Mouse (Mus musculus) kidney, adult 9 months (tissue): ENCODE results near the gene Mgam.
"Not testable (repeated sequence)": the region's sequence is repeated elsewhere in the genome, so short reads cannot be mapped to it uniquely, and the experiment has no call there.

Experiments used
- DNase-seq: peaks from one replicate; pipeline ENCODE4 v3.0.0; 2022

The Mgam gene

DNA sequence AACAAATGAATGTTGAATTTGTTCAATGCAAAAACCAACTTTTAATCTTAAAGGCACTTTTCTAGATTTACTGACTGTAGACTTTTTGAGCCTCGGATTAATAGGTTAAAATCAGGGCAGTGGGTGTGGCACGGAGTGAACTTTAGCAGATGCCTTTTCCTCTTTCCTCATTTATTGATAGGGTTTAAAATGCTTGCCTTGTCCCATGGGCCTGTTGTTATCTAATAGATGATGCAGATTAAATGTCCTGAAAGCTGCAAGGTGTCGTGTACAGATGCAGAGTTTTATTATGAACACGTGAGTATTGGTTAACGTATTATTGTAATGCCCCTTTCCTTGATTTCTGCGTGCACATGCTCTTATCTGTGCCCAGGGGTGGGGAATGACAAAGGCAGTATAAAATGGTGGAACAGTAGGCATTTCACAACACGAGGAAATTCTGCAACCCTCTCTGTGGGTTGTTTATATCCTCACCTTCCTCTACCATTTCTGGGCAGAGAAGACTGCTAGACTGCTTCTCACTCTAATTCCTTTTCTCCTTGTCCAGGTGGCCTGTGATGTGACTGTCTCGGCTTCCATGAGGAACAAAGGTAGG lies at the start of gene Mgam:
Gene Mgam, plus strand, starts transcription at position 426 of the 595 bp plus-strand sequence.
- DNase-seq = no peak

DNA sequence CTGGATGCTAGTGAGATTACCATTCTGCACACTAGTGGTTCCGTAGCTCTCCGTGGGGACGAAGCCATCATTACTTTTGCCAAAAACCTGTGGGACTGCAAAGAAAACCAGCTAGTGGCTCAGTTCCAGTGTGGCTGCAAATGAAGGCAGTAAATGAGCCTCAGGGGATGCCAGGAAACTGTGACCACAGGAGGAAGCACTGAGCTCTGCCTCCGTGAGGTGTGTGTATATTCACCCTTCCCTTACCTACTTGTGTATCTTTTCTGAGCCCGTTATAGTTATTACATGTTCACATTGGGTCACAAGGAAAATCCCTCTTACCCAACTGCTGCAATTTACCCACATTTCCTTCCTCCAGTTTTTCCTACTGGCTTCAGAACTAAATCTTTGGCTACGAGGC lies 44.3 kb upstream of the Mgam start:
- no peak for DNase-seq

DNA sequence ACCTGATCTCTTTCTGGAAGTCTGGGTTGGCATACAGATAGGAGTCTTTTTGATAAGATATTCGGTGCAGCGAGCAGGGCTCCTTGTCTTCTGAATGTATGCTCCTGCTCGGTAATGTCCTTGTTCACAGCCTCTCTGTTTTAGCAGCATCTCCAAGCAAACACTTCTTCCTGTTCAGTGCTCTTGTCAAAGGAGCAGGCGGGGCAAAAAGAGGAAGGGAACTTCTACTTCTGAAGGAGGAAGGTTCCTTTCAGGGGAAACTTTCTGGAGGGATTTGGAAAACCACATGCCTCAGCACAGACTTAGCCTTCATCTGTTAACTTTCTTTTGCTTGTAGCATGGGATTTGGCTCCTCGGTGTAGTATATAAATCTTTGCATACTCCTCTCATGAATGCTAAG lies 43.0 kb upstream of the Mgam start, which contains the start of gene Clec5a:
Gene Clec5a, minus strand, starts transcription at position 177 of the 400 bp plus-strand sequence.
- DNase-seq = no peak

DNA sequence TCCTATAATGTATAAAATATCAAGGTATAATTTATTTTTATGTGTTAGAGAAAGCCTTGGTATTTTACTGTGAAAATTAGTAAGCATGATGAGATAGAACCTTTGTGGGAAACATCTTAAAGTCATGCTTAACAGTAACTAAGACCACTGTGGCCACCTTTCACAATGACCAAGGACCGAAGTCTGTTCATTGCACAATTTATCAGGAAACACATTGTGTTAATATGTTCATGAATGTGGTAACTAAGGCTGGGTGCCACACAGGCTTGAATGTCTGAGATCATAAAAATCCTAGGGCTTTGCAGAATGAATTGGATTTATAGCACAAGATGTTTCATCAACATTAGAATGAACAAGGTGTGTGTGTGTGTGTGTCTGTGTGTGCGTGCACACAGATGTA lies 40.3 kb upstream of the Mgam start:
- DNase-seq = no peak

DNA sequence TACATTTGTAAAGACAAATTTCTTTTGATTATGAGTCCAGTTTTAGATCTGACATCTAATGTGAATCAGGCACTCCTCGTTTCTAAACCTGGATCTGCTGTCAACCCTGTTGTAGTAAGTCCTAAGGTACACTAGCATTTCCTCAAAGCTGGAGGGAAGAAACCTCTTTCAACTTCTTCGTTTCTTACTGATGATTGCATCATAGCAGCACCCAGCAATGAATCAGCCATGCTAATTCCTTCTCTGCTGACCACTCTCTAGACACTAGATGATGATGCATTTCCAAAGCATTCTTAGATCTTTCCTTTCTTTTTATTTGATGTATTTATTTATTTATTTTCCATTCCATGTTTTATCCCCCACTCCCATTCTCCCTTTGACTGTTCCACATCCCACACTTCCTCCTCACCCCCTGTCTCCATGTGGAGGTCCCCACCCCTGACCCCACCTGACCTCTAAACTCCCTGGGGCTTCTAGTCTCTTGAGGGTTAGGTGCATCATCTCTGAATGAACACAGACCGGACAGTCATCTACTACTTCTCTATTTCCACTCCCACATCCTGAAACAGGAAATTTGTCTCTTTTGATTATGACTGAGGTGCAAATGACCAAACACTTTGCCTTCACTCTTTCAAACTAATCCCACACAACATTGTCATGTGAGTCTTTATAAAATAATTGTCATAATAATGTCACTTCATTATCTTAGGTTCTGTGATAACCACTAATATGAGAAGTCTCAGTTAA lies 33.7 kb upstream of the Mgam start:
- DNase-seq = no peak

DNA sequence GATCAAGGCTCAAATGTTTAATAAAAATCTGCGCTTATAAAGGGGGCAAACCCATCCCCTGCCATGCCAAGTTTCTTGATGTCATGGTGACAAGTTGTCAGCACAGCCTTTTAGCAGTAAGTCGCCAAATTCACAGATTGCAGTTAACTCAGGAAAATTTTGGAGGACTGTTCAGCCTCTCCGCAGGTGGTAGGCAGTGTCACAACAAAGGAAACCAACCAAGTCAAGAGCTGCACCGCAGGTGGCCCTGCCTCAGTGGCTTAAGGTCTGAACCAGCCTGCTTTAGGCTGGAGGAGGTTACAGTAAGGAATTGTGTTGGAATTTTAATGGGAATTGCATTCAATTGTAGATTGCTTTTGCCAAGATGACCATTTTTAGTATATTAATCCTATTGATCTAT lies 30.1 kb upstream of the Mgam start:
- not testable (repeated sequence) for DNase-seq

DNA sequence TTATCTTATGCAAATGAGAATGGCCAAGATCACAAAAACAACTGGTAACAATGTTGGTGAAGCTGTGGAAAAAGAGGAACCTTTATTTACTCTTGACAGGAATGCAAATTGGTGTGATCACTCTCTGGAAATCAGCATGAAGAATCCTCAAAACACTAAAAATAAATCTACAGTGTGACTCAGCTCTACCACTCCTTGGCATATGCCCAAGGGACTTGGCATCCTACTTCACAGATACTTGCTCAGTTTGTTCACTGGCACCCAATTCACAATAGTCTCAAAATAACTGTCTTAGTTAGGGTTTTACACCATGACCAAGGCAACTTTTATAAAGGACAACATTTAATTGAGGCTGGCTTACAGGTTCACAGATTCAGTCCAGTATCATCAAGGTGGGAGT lies 21.2 kb upstream of the Mgam start:
- DNase-seq = no peak

DNA sequence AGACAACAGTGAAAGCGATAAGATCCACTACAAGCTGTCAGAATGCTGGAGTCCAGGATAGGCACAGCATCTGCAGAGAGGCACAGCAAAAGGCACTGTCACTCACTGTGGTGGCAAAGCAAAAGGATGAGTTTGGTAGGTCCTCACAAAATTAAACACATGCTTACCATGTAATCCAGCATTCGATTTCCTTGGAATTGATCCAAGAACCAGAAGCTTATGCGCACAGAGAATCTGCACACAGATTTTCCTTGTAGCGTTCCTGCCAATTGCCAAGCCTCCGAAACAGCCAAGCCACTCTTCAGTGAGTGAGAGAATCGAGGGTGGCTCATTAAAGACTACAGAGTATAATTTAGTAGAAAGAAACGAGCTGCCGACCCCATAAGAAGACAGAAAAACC lies 18.4 kb upstream of the Mgam start:
- no peak for DNase-seq

DNA sequence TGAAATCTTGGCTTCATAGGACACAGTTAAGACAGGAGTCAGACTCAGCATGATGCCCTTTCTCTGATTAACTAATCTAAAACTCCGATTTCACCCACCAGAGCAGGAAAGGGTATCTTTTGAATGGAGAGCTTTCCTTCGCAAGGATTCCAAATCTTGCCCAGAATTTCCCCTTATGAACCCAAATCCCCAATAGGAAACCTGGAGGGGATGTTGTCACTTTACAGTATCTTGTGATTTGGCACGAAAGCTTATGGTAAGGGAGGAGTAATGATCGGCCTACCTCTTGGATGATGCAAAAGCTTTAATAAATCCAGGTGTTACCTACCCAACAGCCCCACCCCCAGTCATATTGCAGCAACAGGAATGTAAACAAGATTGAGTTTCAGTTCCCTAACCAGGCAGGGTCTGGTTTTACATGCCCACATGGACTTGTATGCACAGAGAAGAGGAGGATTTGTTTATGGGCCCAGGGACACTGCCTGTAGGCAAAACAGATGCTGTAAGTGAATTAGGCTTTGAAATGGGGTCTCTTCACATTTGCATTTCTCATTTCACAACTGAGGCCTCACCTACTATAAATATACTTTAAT lies 15.3 kb upstream of the Mgam start, which contains the start of gene Tas2r138:
Gene Tas2r138, minus strand, starts transcription at position 51 of the 593 bp plus-strand sequence.
- DNase-seq = no peak

DNA sequence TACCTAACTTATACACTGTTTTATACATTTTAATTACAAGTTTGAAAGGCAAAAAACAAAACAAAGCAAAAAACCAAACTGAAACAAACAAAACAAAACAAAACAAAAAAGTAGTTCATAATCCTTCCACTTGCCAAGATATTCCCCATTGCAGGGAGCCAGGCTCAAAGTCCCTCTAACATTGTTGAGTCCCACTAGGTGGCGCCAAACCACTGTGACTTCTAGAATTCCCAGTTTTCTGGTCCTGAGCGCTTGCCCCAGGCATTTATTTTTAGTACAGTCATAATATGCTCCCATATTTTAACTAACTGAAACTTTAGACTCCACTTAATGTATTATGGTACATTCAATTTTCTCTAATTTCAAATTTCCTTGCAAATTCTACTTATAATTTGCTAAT lies 10.7 kb upstream of the Mgam start:
- peak; percentile 73 for DNase-seq

DNA sequence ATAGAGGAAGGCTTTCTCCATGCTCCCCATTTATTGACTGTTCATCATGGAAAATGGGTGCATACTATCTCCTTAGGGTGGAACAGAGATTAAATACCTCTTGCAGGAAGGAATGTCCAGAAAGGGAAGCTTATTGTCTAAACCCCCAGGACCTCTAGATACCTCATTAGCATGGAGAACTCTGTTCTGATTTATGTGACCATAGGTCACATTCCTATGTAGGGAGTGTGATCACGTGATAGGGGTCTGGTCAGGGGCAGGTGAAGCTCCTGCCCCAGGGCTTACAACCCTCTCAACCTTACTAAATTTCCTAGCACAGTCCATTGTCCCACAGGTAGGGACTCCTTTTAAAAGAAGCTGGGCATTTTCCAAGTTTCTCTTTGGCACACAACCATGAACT lies 2.5 kb upstream of the Mgam start:
- no peak for DNase-seq

DNA sequence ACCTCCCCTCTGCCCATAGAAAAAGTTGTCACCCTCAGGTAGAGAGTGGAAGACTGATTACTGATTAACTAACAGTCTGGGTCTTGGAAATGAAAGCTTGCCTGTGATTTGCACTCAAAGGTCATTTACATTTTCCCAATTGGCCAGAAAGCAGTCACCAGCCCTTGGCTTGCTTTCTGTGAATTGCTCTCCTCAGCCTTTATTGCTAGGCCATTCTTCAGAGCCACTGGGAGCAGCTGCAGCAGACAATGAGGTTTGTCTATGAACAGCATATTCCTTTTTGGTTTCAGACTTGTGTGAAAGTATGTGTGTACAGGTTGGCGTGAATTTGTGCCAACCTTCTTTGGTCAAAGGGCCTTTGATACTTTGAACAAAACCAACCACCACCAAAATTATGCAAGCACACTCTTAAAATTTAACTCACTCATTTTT lies 6.0 kb downstream of the Mgam start:
- peak; percentile 87 for DNase-seq

DNA sequence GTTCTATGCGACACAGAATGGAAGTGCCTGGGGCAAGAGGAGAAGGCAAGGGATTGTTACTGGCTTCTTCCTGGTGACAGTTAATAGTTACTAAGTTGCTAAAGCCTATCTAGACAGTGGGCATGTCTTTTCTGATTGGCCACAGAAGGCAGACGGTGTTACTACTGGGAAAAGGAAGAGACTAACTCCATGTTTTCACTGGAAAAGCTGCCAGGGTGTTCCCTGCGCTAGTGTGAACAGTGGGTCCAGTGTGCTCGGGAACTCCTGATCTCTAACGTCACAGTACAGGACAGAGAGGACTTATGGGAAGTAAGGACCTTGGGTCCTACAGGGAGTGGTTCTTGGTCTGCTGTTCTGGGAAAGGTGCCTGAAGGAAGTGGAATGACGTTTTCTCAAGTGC lies 6.9 kb downstream of the Mgam start:
- peak; percentile 74 for DNase-seq

DNA sequence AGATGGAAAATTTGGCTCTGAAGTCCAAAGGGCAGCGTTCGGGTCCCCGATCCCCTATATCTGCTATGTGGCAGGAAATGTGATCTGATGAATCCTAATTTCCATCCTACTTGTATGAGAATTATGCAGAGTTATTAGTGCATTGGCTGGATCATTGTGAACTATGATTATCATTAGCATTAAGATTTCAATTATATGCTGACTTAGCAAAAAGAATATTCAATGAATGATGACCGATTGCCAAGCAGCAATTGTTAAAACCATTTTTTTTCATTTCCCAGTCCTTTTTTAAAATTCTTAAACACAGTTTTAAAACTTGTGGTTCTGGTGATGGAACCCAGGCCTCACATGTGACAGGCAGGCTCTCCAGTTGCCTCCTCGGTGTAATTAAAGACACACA lies 9.1 kb downstream of the Mgam start:
- no peak for DNase-seq

DNA sequence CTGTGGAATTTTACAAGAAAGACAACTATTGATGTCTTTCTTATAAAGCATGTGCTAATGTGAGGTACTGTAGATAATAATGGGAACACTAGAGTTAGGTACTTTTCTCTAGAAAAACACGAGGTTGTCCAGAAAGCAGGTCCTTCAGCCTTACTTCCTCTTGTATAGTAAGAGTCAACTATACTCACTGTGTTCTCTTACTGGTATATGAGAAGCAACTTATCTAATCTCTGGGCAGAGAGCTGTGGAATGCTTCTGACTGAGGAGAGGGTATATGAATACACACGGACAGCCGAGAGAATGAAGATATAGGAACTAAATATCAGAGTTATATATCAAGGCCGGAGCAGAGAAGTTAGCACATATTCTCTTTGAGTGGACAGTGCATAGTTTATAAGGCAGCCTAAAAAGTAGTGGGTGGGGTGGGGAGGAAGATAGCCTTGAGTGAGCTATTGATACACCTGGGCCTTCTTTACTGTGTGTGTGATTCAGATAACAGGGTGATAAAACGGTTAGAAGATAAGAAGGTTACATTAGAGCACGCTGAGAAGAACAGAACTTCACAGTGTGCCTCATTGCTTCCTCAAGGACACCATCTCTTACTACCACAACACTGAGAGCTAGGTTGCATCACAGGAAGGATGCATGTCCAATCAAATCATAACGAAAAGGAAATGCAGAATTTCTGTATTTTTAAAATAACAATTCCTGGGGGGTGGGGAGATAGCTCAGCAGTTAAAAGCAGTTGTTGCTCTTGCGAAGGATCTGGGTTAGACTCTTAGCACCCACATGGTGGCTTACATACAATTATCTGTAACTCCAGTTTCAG lies 12.3 kb downstream of the Mgam start:
- no peak for DNase-seq

DNA sequence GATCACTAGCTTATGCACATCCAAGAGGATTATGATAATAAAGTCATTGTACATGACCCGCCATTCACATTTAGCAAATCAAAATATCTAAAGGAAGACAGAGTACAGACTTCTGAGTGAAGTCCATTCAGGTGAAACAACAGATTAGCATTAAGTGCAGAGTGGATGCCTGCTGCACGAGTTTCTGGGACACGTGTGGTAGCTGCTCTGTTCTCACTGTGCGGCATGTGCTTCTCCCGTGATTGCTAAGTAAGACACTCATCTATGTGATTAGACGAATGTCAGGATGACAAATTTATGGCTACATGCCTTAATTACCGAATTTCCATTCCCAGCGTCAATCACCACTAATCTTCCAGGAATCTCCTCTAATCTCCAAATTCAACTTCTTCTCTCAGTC lies 17.1 kb downstream of the Mgam start:
- no peak for DNase-seq

DNA sequence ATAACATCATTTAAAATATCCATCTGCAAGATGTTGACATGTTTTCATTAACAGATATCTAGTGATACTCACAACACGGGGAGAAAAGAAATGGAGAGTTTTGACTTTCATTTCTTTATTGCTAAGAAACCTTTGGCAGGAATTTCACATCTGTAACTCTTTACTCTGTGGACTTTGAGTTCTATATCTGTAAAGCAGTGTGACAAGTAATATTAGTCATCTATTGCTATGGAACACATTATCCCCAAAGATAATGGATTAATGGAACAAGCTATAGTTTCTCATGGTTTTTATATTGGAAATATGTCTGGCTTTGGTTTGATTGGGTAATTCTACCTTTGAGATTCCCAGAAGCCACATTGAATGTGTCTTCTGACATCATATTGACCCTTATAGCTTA lies 22.3 kb downstream of the Mgam start:
- DNase-seq = no peak

DNA sequence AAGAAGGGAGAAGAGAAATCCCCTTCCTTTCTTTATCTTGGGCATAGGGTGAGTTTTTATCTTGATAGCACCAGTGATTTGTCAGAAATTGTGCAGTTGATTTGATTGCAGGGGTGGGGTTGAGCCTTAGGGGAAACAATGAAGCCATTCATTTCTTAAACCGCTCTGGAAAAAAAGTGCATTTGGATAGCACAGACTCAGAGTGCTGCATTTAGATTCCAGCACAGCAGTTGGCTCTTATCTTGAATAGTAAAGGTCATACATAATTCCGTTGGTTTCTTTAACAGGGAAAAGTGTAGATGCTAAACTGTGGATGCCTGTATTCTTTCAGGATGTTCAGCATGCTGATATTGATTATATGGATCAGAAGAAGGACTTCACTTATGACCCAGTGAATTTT lies 32.3 kb downstream of the Mgam start:
- DNase-seq = no peak

DNA sequence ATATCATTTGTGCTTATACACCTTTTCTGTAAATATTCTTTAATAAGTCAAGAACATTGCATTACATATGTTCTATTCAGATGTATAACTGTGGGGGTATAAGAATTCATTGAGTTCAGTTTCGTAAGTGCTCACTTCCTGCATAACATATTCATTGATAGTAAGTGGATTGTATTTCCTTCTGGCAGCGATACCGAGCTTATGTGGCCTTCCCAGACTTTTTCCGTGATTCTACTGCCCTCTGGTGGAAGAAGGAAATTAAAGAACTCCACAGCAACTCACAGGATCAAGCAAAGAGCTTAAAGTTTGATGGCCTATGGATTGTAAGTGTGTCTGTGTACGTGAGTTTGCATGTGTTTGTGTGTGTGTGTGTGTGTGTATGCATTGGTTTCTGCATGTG lies 60.5 kb downstream of the Mgam start:
- DNase-seq = peak; percentile 67

DNA sequence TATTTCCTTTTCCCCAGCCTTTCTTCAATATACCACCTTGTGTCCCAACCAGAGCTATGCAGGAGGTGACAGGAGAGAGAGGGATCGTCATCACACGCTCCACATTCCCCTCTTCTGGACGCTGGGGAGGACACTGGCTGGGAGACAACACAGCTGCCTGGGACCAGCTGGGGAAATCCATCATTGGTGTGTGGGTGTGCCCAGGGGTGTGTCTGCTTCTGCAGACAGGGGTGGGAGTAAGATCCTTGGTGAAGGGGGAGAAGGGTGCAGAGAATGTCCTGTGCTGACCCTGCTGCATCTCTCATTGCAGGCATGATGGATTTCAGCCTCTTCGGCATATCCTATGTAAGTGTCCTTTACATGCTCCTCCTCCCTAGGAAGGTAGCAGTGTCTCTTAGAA lies 63.4 kb downstream of the Mgam start:
- DNase-seq = not testable (repeated sequence)

DNA sequence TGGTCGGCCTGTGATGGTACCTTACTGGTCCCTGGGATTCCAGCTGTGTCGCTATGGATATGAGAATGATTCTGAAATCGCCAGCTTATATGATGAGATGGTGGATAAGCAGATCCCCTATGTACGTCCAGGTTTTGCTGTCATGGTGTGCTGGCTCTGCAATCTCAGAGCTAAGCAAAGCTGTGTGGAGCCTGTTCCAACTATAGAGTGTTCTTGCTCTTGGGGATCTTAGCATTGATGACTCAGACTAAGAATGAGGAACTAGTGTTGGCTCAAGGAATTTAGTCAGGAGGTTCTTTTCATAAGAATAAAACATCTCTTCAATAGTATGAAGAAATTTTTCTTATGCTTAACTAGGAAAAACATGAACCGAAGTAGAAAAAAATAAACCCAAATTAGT lies 84.9 kb downstream of the Mgam start:
- DNase-seq = not testable (repeated sequence)

DNA sequence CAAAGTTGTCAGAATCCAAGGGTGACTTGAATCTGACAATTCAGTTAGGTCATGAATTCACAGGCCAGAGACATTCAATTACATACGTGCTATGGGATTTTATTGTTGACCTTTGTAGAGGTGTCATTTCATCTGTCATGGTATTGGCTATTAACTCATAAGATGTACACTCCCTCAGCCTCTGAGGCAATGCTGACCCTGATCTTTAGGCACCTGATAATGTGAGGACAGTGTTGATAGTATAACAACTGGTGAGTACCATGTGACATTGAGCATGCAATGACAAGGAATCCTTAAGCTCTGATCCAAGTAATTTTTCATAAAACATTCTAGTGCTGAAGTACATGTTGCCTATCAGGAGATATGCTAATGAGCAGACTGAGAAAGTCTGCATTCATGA lies 87.1 kb downstream of the Mgam start:
- no peak for DNase-seq

DNA sequence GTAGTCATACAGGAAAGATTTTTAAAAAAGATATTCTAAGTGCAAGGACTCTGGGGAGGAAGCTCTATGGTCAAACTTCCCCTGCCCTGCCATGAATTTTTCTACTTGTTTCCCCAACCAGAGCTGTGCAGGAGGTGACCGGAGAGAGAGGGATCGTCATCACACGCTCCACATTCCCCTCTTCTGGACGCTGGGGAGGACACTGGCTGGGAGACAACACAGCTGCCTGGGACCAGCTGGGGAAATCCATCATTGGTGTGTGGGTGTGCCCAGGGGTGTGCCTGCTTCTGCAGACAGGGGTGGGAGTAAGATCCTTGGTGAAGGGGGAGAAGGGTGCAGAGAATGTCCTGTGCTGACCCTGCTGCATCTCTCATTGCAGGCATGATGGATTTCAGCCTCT lies 99.9 kb downstream of the Mgam start:
- not testable (repeated sequence) for DNase-seq
